Mouse (Mus musculus) left cerebral cortex, postnatal 36 days (tissue): ENCODE measurements around the gene Meis2. TPM values are rescaled to one million over a fixed set of nuclear protein-coding genes. Genes with fewer than 3 reads are reported as not detected.

Experiments used
- DNase-seq, 2 experiments: peaks; one replicate each; pipeline ENCODE4 v3.0.0; 2021 to 2022; ENCODE audit warnings: low spot score in 2 of 2, mixed read lengths in 1 of 2
- intact Hi-C: fragments of 180-260 bp; cut with DNase I; formaldehyde crosslinking; loops from one replicate; pipeline ENCODE4 v1.15.1; 2025
- total RNA-seq, 2 experiments: library from RNA; stranded (reverse); gene quantifications; 2 replicates each; pipeline ENCODE4 v1.2.3; 2021

The Meis2 gene
- total RNA-seq, 2 experiments from 2014 or later, result 100 to 123 TPM

- DNase-seq, result no peak
- intact Hi-C loops, result loop anchor here (10.0 kb wide), 1 partner anchor 346 kb away; no protein-coding TSS in a partner anchor
Observed at GRCm38 (mm10) chr2:116070614-116071425, 5.2 kb upstream of the Meis2 start.

GRCm38 (mm10) chr2:116069451-116070225 lies 4.0 kb upstream of the Meis2 start:
- intact Hi-C loops, result loop anchor here (5.0 to 10.0 kb wide), 4 partner anchors 107 to 1445 kb away; no protein-coding TSS in a partner anchor
- DNase-seq, result no peak

- DNase-seq, result no peak
- intact Hi-C loops, result loop anchor here (5.0 to 10.0 kb wide), 3 partner anchors 107 to 1444 kb away; no protein-coding TSS in a partner anchor
Observed at GRCm38 (mm10) chr2:116068901-116069300, 3.3 kb upstream of the Meis2 start.

- DNase-seq, result no peak
- intact Hi-C loops, result loop anchor here (5.0 to 10.0 kb wide), 3 partner anchors 106 to 1444 kb away; no protein-coding TSS in a partner anchor
Observed at GRCm38 (mm10) chr2:116068461-116068860, 2.8 kb upstream of the Meis2 start.

GRCm38 (mm10) chr2:116067711-116068110 lies 2.1 kb upstream of the Meis2 start:
- intact Hi-C loops, result loop anchor here (5.0 to 10.0 kb wide), 3 partner anchors 105 to 1443 kb away; no protein-coding TSS in a partner anchor

GRCm38 (mm10) chr2:116067065-116067497 lies 1.4 kb upstream of the Meis2 start:
- intact Hi-C loops, result loop anchor here (5.0 to 10.0 kb wide), 3 partner anchors 105 to 1442 kb away; no protein-coding TSS in a partner anchor
- DNase-seq, result peak; percentile 80 to 83

More at GRCm38 (mm10) chr2:116067711-116068110, 2.1 kb upstream of the Meis2 start:
- DNase-seq, result no peak

GRCm38 (mm10) chr2:116066057-116066941 lies 660 bp upstream of the Meis2 start:
- peak; percentile 48 to 55 for DNase-seq
- intact Hi-C loops, result loop anchor here (5.0 to 10.0 kb wide), 3 partner anchors 104 to 1441 kb away; no protein-coding TSS in a partner anchor

GRCm38 (mm10) chr2:116065057-116065456 lies 582 bp downstream of the Meis2 start:
- DNase-seq, result no peak
- intact Hi-C loops, result loop anchor here (2.0 to 10.0 kb wide), 4 partner anchors 103 to 1440 kb away; no protein-coding TSS in a partner anchor

GRCm38 (mm10) chr2:116064521-116064920 lies 1.1 kb downstream of the Meis2 start:
- DNase-seq, result peak; percentile 47 to 53
- intact Hi-C loops, result loop anchor here (2.0 to 10.0 kb wide), 4 partner anchors 210 to 1440 kb away; no protein-coding TSS in a partner anchor

GRCm38 (mm10) chr2:116063819-116064293 lies 1.8 kb downstream of the Meis2 start:
- intact Hi-C loops, result loop anchor here (2.0 to 10.0 kb wide), 4 partner anchors 209 to 1439 kb away; no protein-coding TSS in a partner anchor
- DNase-seq, result peak; percentile 50

- intact Hi-C loops, result loop anchor here (5.0 to 10.0 kb wide), 3 partner anchors 551 to 1438 kb away; no protein-coding TSS in a partner anchor
- no peak for DNase-seq
Observed at GRCm38 (mm10) chr2:116062761-116063441, 2.7 kb downstream of the Meis2 start.

GRCm38 (mm10) chr2:116062251-116062651 lies 3.4 kb downstream of the Meis2 start:
- no peak for DNase-seq
- intact Hi-C loops, result loop anchor here (5.0 to 10.0 kb wide), 3 partner anchors 550 to 1437 kb away; no protein-coding TSS in a partner anchor

GRCm38 (mm10) chr2:116061401-116062021 lies 4.1 kb downstream of the Meis2 start:
- intact Hi-C loops, result loop anchor here (5.0 to 10.0 kb wide), 3 partner anchors 549 to 1437 kb away; no protein-coding TSS in a partner anchor
- peak in 1 of 2 experiments; percentile 47 for DNase-seq

- DNase-seq, result no peak
- intact Hi-C loops, result loop anchor here (5.0 to 10.0 kb wide), 3 partner anchors 549 to 1436 kb away; no protein-coding TSS in a partner anchor
Observed at GRCm38 (mm10) chr2:116060701-116061400, 4.8 kb downstream of the Meis2 start.

GRCm38 (mm10) chr2:116060210-116060609 lies 5.4 kb downstream of the Meis2 start:
- intact Hi-C loops, result loop anchor here (5.0 to 10.0 kb wide), 3 partner anchors 548 to 1435 kb away; no protein-coding TSS in a partner anchor
- DNase-seq, result peak in 1 of 2 experiments; percentile 37

- intact Hi-C loops, result loop anchor here (5.0 to 10.0 kb wide), 3 partner anchors 547 to 1435 kb away; no protein-coding TSS in a partner anchor
- DNase-seq, result no peak
Observed at GRCm38 (mm10) chr2:116059661-116060060, 6.0 kb downstream of the Meis2 start.
